Mouse (Mus musculus) cerebellum, adult 2 months (tissue): ENCODE results near the gene Vgll4. TPM values are rescaled to one million over a fixed set of nuclear protein-coding genes. Genes with fewer than 3 reads are reported as not detected.

Experiments
- DNase-seq, 2 experiments: peaks; one replicate each; pipeline ENCODE4 v3.0.0; 2021
- H3K27ac ChIP-seq: fragments of 200-500 bp; 2 replicates; pipeline ENCODE4 v1.5.1; 2012; ENCODE audit warnings: low read length, control low read depth, inconsistent platforms; ENCODE audit not compliant: insufficient read depth
- H3K27me3 ChIP-seq: fragments of 200-500 bp; 2 replicates; pipeline ENCODE4 v1.6.1; 2012; ENCODE audit warnings: inconsistent platforms, mild to moderate bottlenecking, low read length, moderate library complexity; ENCODE audit not compliant: control insufficient read depth, insufficient read depth
- H3K4me1 ChIP-seq: fragments of 200-500 bp; 2 replicates; pipeline ENCODE4 v1.6.1; 2011; ENCODE audit warnings: low read length; ENCODE audit not compliant: control insufficient read depth, insufficient read depth
- H3K4me3 ChIP-seq: fragments of 200-500 bp; replicated peaks from 2 replicates; pipeline ENCODE3; 2011; ENCODE audit warnings: mild to moderate bottlenecking, low read depth, low read length, control low read depth; ENCODE audit not compliant: insufficient read depth
- CTCF ChIP-seq: fragments of 200-500 bp; IDR thresholded peaks from 2 replicates; pipeline ENCODE4 v1.5.1; 2011; ENCODE audit warnings: low read depth, mild to moderate bottlenecking, control low read depth, low read length, moderate library complexity, borderline replicate concordance; ENCODE audit not compliant: insufficient read depth
- POLR2A ChIP-seq: fragments of 200-500 bp; IDR thresholded peaks from 2 replicates; pipeline ENCODE4 v1.6.1; 2011; ENCODE audit warnings: low read length, control low read depth, borderline replicate concordance; ENCODE audit not compliant: insufficient read depth
- WGBS: fragments of 180-500 bp; shearing (Covaris S2); methylation state at CpG from one replicate; pipeline ENCODE4 v1.1.7; 2018; 5-methylcytosine and 5-hydroxymethylcytosine counted together
- polyA plus RNA-seq: library from polyadenylated mRNA; depleted of rRNA; stranded (reverse); fragments of >200 nt; gene quantifications from 2 replicates; pipeline ENCODE4 v1.2.3, GENCODE M21; 2012; rRNA removed

Vgll4 gene
- polyA plus RNA-seq: 22.3 and 23.9 TPM in 2 replicates

- H3K4me1 ChIP-seq: no peaks in the 10 kb centered on the region
- peak within 1 kb of the TSS; percentile 86 for H3K4me3 ChIP-seq
- whole genome bisulfite sequencing: under 1% methylated on average over 79 of the region's 79 CpGs
- no peak for TF ChIP-seq POLR2A
- TF ChIP-seq CTCF: no peak
- DNase-seq: peak; percentile 71 to 77
- no peak within 1 kb of the TSS for H3K27ac ChIP-seq
- no peaks in the 10 kb centered on the region for H3K27me3 ChIP-seq
Measured at GRCm38 (mm10) chr6:114969213-114970120, at the start of gene Vgll4. Vgll4 (minus strand) TSS chr6:114969994.

GRCm38 (mm10) chr6:115015461-115015860, 45.7 kb upstream of the Vgll4 start:
- no peak overlapping the region for H3K4me3 ChIP-seq
- no peaks in the 10 kb centered on the region for H3K4me1 ChIP-seq
- no peaks in the 10 kb centered on the region for H3K27me3 ChIP-seq
- WGBS: 92% methylated on average over 13 of the region's 13 CpGs
- H3K27ac ChIP-seq: no peak overlapping the region
- no peak for DNase-seq
- no peak for TF ChIP-seq CTCF
- no peak for TF ChIP-seq POLR2A

- TF ChIP-seq POLR2A (no peak), CTCF (no peak)
- DNase-seq: no peak
- 92% methylated on average over 4 of the region's 4 CpGs for WGBS
- Histone ChIP-seq H3K27ac (no peak overlapping the region), H3K27me3 (no peaks in the 10 kb centered on the region), H3K4me3 (no peak overlapping the region), H3K4me1 (no peaks in the 10 kb centered on the region)
Measured at GRCm38 (mm10) chr6:115013574-115013973, 43.8 kb upstream of the Vgll4 start.

GRCm38 (mm10) chr6:115011792-115012191, 42.0 kb upstream of the Vgll4 start:
- H3K27ac ChIP-seq: no peak overlapping the region
- H3K4me1 ChIP-seq: no peaks in the 10 kb centered on the region
- no peak overlapping the region for H3K4me3 ChIP-seq
- TF ChIP-seq POLR2A (no peak), CTCF (no peak)
- no peaks in the 10 kb centered on the region for H3K27me3 ChIP-seq
- 87% methylated on average over 8 of the region's 8 CpGs for WGBS
- DNase-seq: no peak

- H3K27ac ChIP-seq: no peak overlapping the region
- no peaks in the 10 kb centered on the region for H3K27me3 ChIP-seq
- TF ChIP-seq CTCF (no peak), POLR2A (no peak)
- H3K4me1 ChIP-seq: peaks cover 4% of the 10 kb centered on the region; the same call in 1 of the 2 replicates
- no peak for DNase-seq
- WGBS: 82% methylated on average over 9 of the region's 9 CpGs
- no peak overlapping the region for H3K4me3 ChIP-seq
Measured at GRCm38 (mm10) chr6:115010815-115011214, 41.0 kb upstream of the Vgll4 start.

- WGBS: 84% methylated on average over 9 of the region's 9 CpGs
- TF ChIP-seq POLR2A (no peak), CTCF (no peak)
Measured at GRCm38 (mm10) chr6:115010304-115010703, 40.5 kb upstream of the Vgll4 start.

GRCm38 (mm10) chr6:115007728-115008127, 37.9 kb upstream of the Vgll4 start:
- H3K27me3 ChIP-seq: no peaks in the 10 kb centered on the region
- H3K4me1 ChIP-seq: peaks cover 16% of the 10 kb centered on the region
- H3K27ac ChIP-seq: no peak overlapping the region
- H3K4me3 ChIP-seq: no peak overlapping the region
- TF ChIP-seq POLR2A: no peak
- TF ChIP-seq CTCF: peak; percentile 97
- DNase-seq: peak; percentile 74 to 85
- WGBS: 31% methylated on average over 5 of the region's 5 CpGs

More at GRCm38 (mm10) chr6:115010304-115010703, 40.5 kb upstream of the Vgll4 start:
- no peak overlapping the region for H3K4me3 ChIP-seq
- no peak overlapping the region for H3K27ac ChIP-seq
- no peak for DNase-seq
- peaks cover 9% of the 10 kb centered on the region for H3K4me1 ChIP-seq
- H3K27me3 ChIP-seq: no peaks in the 10 kb centered on the region

GRCm38 (mm10) chr6:115006948-115007347, 37.2 kb upstream of the Vgll4 start:
- H3K27ac ChIP-seq: no peak overlapping the region
- WGBS: 83% methylated on average over 6 of the region's 6 CpGs
- H3K4me1 ChIP-seq: peaks cover 16% of the 10 kb centered on the region
- DNase-seq: peak in 1 of 2 experiments; percentile 14
- TF ChIP-seq CTCF: no peak
- no peak for TF ChIP-seq POLR2A
- H3K27me3 ChIP-seq: no peaks in the 10 kb centered on the region
- no peak overlapping the region for H3K4me3 ChIP-seq
